Mouse (Mus musculus): Measurements from ENCODE around the gene Noc4l. TPM values are rescaled to one million over a fixed set of nuclear protein-coding genes. Genes with fewer than 3 reads are reported as not detected.
A peak's percentile ranks its signal among the peaks of the same experiment; 100 is the strongest.

The Noc4l gene
- 10 to 100 TPM; 25.6 to 27.2 TPM for total RNA-seq (2021)
- long read RNA-seq, experiment 1, transcript Noc4l-201 (15 exons, 2,075 nt), result major isoform, 26 of 34 reads
- long read RNA-seq, experiment 1, partial matches to known transcripts, result 0 of 34 reads
- long read RNA-seq, experiment 1, other reads (novel, unspliced or antisense), result 8 of 34 reads
- long read RNA-seq, experiment 2, transcript Noc4l-201 (15 exons, 2,075 nt), result major isoform, 12 of 22 reads
- long read RNA-seq, experiment 2, partial matches to known transcripts, result 4 of 22 reads
- long read RNA-seq, experiment 2, other reads (novel, unspliced or antisense), result 6 of 22 reads

GRCm38 (mm10) chr5:110652719-110653648, at the start of gene Noc4l, which contains the start of gene Ddx51:
Gene Noc4l (minus strand): TSS chr5:110653417.
Gene Ddx51 (plus strand): TSS chr5:110653451.
- no peak; the same call in 1 of the 2 replicates for TF ChIP-seq CTCF (IDR thresholded peaks at IDR 0.05)
- peak; percentile 96 to 99 for DNase-seq (ENCODE audit: extremely low spot score in 1 of 2, low spot score in 2 of 2)
- peak within 1 kb of the TSS; percentile 98 for H3K4me3 ChIP-seq
- peak within 1 kb of the TSS; percentile 80 for H3K27ac ChIP-seq
- intact Hi-C loops (cut with DNase I), result no loop called here

- no peak for TF ChIP-seq CTCF (IDR thresholded peaks at IDR 0.05)
- intact Hi-C loops (cut with DNase I), result no loop called here
- no peak for DNase-seq (ENCODE audit: extremely low spot score in 1 of 2, low spot score in 2 of 2)
- H3K4me3 ChIP-seq, result no peak overlapping the region
- no peak overlapping the region for H3K27ac ChIP-seq
Observed at GRCm38 (mm10) chr5:110698617-110699016, 45.4 kb upstream of the Noc4l start.

GRCm38 (mm10) chr5:110682041-110682440, 28.8 kb upstream of the Noc4l start:
- Histone ChIP-seq H3K4me3 (no peak overlapping the region), H3K27ac (no peak overlapping the region)
- no peak for TF ChIP-seq CTCF (IDR thresholded peaks at IDR 0.05)
- intact Hi-C loops (cut with DNase I), result no loop called here
- no peak for DNase-seq (ENCODE audit: extremely low spot score in 1 of 2, low spot score in 2 of 2)

GRCm38 (mm10) chr5:110665486-110666121, 12.4 kb upstream of the Noc4l start:
- Histone ChIP-seq H3K4me3 (no peak overlapping the region), H3K27ac (no peak overlapping the region)
- intact Hi-C loops (cut with DNase I), result no loop called here
- TF ChIP-seq CTCF (IDR thresholded peaks at IDR 0.05), result no peak
- no peak for DNase-seq (ENCODE audit: extremely low spot score in 1 of 2, low spot score in 2 of 2)

GRCm38 (mm10) chr5:110664750-110665269, 11.6 kb upstream of the Noc4l start:
- Histone ChIP-seq H3K4me3 (no peak overlapping the region), H3K27ac (no peak overlapping the region)
- no peak for TF ChIP-seq CTCF (IDR thresholded peaks at IDR 0.05)
- intact Hi-C loops (cut with DNase I), result no loop called here
- DNase-seq (ENCODE audit: extremely low spot score in 1 of 2, low spot score in 2 of 2), result no peak

GRCm38 (mm10) chr5:110664041-110664440, 10.8 kb upstream of the Noc4l start:
- intact Hi-C loops (cut with DNase I), result no loop called here
- DNase-seq (ENCODE audit: extremely low spot score in 1 of 2, low spot score in 2 of 2), result no peak
- TF ChIP-seq CTCF (IDR thresholded peaks at IDR 0.05), result no peak
- Histone ChIP-seq H3K4me3 (no peak overlapping the region), H3K27ac (no peak overlapping the region)

GRCm38 (mm10) chr5:110659682-110660081, 6.5 kb upstream of the Noc4l start:
- no peak for TF ChIP-seq CTCF (IDR thresholded peaks at IDR 0.05)
- DNase-seq (ENCODE audit: extremely low spot score in 1 of 2, low spot score in 2 of 2), result no peak
- H3K27ac ChIP-seq, result no peak overlapping the region
- intact Hi-C loops (cut with DNase I), result no loop called here
- no peak overlapping the region for H3K4me3 ChIP-seq

GRCm38 (mm10) chr5:110653686-110654085, 469 bp upstream of the Noc4l start:
- intact Hi-C loops (cut with DNase I), result no loop called here

GRCm38 (mm10) chr5:110646377-110646776, 6.8 kb downstream of the Noc4l start:
- no peak for TF ChIP-seq CTCF (IDR thresholded peaks at IDR 0.05)
- intact Hi-C loops (cut with DNase I), result loop anchor here (10.0 kb wide), 1 partner anchor 618 kb away; no protein-coding TSS in a partner anchor
- no peak overlapping the region for H3K4me3 ChIP-seq
- DNase-seq (ENCODE audit: extremely low spot score in 1 of 2, low spot score in 2 of 2), result no peak
- no peak overlapping the region for H3K27ac ChIP-seq

More at GRCm38 (mm10) chr5:110653686-110654085, 469 bp upstream of the Noc4l start:
- peak overlapping the region; percentile 98 for H3K4me3 ChIP-seq
- peak overlapping the region; percentile 80 for H3K27ac ChIP-seq
- TF ChIP-seq CTCF (IDR thresholded peaks at IDR 0.05), result no peak
- no peak for DNase-seq (ENCODE audit: extremely low spot score in 1 of 2, low spot score in 2 of 2)

GRCm38 (mm10) chr5:110639459-110639858, 13.8 kb downstream of the Noc4l start:
- peak; percentile 91 for TF ChIP-seq CTCF (IDR thresholded peaks at IDR 0.05)
- Histone ChIP-seq H3K27ac (no peak overlapping the region), H3K4me3 (no peak overlapping the region; the same call in 1 of the 2 replicates)
- intact Hi-C loops (cut with DNase I), result loop anchor here (5.0 kb wide), 1 partner anchor 92 kb away; no protein-coding TSS in a partner anchor
- peak; percentile 70 to 78 for DNase-seq (ENCODE audit: extremely low spot score in 1 of 2, low spot score in 2 of 2)

- intact Hi-C loops (cut with DNase I), result loop anchor here (5.0 kb wide), 1 partner anchor 91 kb away; no protein-coding TSS in a partner anchor
- TF ChIP-seq CTCF (IDR thresholded peaks at IDR 0.05), result peak; percentile 14; the same call in 1 of the 2 replicates
- no peak for DNase-seq (ENCODE audit: extremely low spot score in 1 of 2, low spot score in 2 of 2)
- H3K27ac ChIP-seq, result no peak overlapping the region
- no peak overlapping the region for H3K4me3 ChIP-seq
Observed at GRCm38 (mm10) chr5:110638306-110639074, 14.7 kb downstream of the Noc4l start.

Measured in left cerebral cortex, adult 2 months (tissue).